In the genomic region with DNA sequence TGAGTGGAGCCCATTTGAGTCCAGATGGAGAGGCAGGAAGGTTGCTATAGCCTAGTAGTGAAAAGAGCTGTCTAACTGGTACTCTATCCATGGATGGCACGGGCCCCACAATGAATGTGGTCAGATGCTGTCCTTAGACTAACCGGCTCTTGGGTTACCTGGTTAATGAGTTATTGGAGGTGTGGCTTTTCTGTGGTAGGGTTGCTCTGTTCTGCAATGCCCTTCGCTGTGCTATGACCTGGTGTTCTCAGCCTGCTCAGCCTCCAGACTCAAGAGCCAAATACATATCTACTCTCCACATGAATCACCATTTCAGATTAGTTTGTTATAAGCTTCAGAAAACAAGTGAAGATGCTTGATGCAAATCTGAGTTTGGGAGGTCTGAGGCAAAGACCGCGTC, we compare ENCODE assay signal across 24 mouse cellular contexts.
DNase-seq lines count a peak whose midpoint lies in the region; ATAC-seq lines count a peak whose summit lies in the region.
"Had no signal": no experiment of that assay in that cellular context is flagged by ENCODE, and none has a peak within 500 bp of the region (broad histone marks: within the 10 kb centered on the region; RNA-seq: fewer than 3 reads in every experiment).

No protein-coding gene starts in this region.

- H3K9ac ChIP-seq in liver, embryonic 15.5 days: no peak overlapping the region
- no peak overlapping the region for H3K9ac ChIP-seq in liver, embryonic 11.5 days (ENCODE audit: low read depth, low read length)
- H3K9ac ChIP-seq: embryonic facial prominence, embryonic 15.5 days; forebrain, embryonic 15.5 days; limb, embryonic 13.5 days; lung, embryonic 14.5 days; neural tube, embryonic 13.5 days had no signal

- DNase-seq in liver, embryonic 11.5 days (ENCODE audit: low spot score): no peak
- DNase-seq in kidney, adult 8-10 months: peak; percentile 74 to 83
- DNase-seq in kidney, postnatal 25 days: peak; percentile 64 to 82
- DNase-seq in c-Kit-positive CD71-positive TER-119-positive erythroid progenitor cells, embryonic 14.5 days (ENCODE audit: low spot score): no peak
- no peak for DNase-seq in lung, postnatal 36 days
- DNase-seq: adrenal gland, postnatal 10 days; cerebellum, adult 8-10 months; cerebellum, postnatal 36 days; layer of hippocampus, adult 9-11 months; lung, embryonic 14.5 days; midbrain, embryonic 14.5 days; retina, postnatal 1 day; right cerebral cortex, postnatal 25 days; spleen, adult 18-20 months; thymus, postnatal 25 days had no signal

- no peak overlapping the region for H3K4me2 ChIP-seq in liver, embryonic 15.5 days
- no peak overlapping the region for H3K4me2 ChIP-seq in liver, embryonic 11.5 days
- H3K4me2 ChIP-seq: embryonic facial prominence, embryonic 15.5 days; forebrain, embryonic 15.5 days; heart, embryonic 11.5 days; limb, embryonic 13.5 days; lung, embryonic 14.5 days; neural tube, embryonic 13.5 days had no signal

- no peaks in the 10 kb centered on the region for H3K4me1 ChIP-seq in liver, embryonic 15.5 days (replicated peaks)
- H3K4me1 ChIP-seq in liver, embryonic 11.5 days (replicated peaks; ENCODE audit: control insufficient read depth, insufficient read depth, low read length): no peaks in the 10 kb centered on the region
- H3K4me1 ChIP-seq: forebrain, embryonic 15.5 days had no signal

- H3K27me3 ChIP-seq in liver, embryonic 15.5 days: no peaks in the 10 kb centered on the region
- no peaks in the 10 kb centered on the region for H3K27me3 ChIP-seq in liver, embryonic 11.5 days (replicated peaks; ENCODE audit: control insufficient read depth, insufficient read depth, low read length)
- H3K27me3 ChIP-seq: embryonic facial prominence, embryonic 15.5 days; forebrain, embryonic 15.5 days; limb, embryonic 13.5 days; neural tube, embryonic 13.5 days had no signal

- no peak overlapping the region for H3K4me3 ChIP-seq in liver, embryonic 15.5 days (replicated peaks)
- H3K4me3 ChIP-seq in liver, embryonic 11.5 days (ENCODE audit: low read depth, low read length): no peak overlapping the region
- H3K4me3 ChIP-seq: embryonic facial prominence, embryonic 15.5 days; forebrain, embryonic 15.5 days; limb, embryonic 13.5 days; myocyte; neural tube, embryonic 13.5 days had no signal

- H3K36me3 ChIP-seq in liver, embryonic 15.5 days (replicated peaks): 0 out of 2 replicates have a peak, but pooled peaks cover 3% of the 10 kb centered on the region
- no peaks in the 10 kb centered on the region for H3K36me3 ChIP-seq in liver, embryonic 11.5 days (ENCODE audit: control insufficient read depth, insufficient read depth, low read length)
- H3K36me3 ChIP-seq: forebrain, embryonic 15.5 days had no signal

- peak; percentile 49; the same call in 1 of the 2 replicates for ATAC-seq in liver, embryonic 15.5 days (ENCODE audit: insufficient read depth)
- no peak for ATAC-seq in liver, embryonic 11.5 days (replicated peaks; ENCODE audit: low FRiP score)
- ATAC-seq in megakaryocyte progenitor cell, adult 5-6 weeks (replicated peaks; ENCODE audit: poor library complexity): no peak
- ATAC-seq: forebrain, embryonic 15.5 days; hindbrain, embryonic 16.5 days had no signal

- 75% methylated on average over 5 of the region's 5 CpGs for whole genome bisulfite sequencing in liver, embryonic 15.5 days (ENCODE audit: insufficient replicate concordance)
- WGBS in liver, embryonic 11.5 days: 79% methylated on average over 5 of the region's 5 CpGs

- H3K27ac ChIP-seq in liver, embryonic 15.5 days (replicated peaks): no peak overlapping the region
- no peak overlapping the region for H3K27ac ChIP-seq in liver, embryonic 11.5 days (ENCODE audit: low read depth, low read length)
- H3K27ac ChIP-seq: embryonic facial prominence, embryonic 15.5 days; forebrain, embryonic 15.5 days; limb, embryonic 13.5 days; neural tube, embryonic 13.5 days had no signal

- H3K9me3 ChIP-seq in liver, embryonic 15.5 days (replicated peaks): no peaks in the 10 kb centered on the region
- no peaks in the 10 kb centered on the region for H3K9me3 ChIP-seq in liver, embryonic 11.5 days (ENCODE audit: control insufficient read depth, low read length)
- H3K9me3 ChIP-seq: embryonic facial prominence, embryonic 15.5 days; forebrain, embryonic 15.5 days; limb, embryonic 13.5 days; neural tube, embryonic 13.5 days had no signal

Comparison
In these comparisons a context has a peak if more than half of its experiments do, and no peak if none do; other contexts are left out.
1. DNase-seq: peak in kidney, adult 8-10 months (2 of 2) and kidney, postnatal 25 days (2 of 2); none in liver, embryonic 11.5 days (single experiment), c-Kit-positive CD71-positive TER-119-positive erythroid progenitor cells, embryonic 14.5 days (single experiment) and lung, postnatal 36 days (single experiment).